Mouse (Mus musculus): Measurements from ENCODE around the gene Tac4. TPM values are rescaled to one million over a fixed set of nuclear protein-coding genes. Genes with fewer than 3 reads are reported as not detected.

The Tac4 gene
- polyA plus RNA-seq, 3 experiments from 2014 or later, result 0.47 TPM; not detected in 2

DNA sequence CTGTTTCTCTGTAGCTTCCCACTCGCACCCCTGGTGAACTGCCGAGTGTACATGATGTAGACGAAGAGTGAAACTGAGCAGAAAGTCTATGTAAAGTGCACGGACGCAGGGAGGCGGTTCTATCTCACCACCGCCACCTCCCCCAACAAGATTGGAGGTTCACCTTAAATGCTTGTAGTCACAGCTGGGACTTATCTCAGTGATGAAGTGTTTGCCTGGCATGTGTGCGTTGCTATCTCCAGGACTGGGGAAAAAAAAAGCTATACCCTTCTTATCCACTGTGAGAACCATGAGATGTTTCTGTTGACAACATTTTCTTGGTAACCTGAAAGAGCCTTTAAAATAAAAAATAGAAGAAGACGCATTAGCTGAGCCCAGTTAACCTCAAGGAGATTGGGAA is 56.8 kb downstream of the Tac4 start:
- ATAC-seq, result no peak

Other genes starting within 250 kb of the Tac4 start
- gene Pdk2, start 220.2 kb upstream of the Tac4 start, polyA plus RNA-seq (2017; shearing (Covaris generic)), result 1 to 10 TPM; 2.4 to 9.2 (median 8.2) TPM
- 1 to 10 TPM in 2 of 3 experiments, under 1 TPM in 1; 0.93 to 2.2 (median 1.0) TPM for gene Itga3, start 184.7 kb upstream of the Tac4 start, polyA plus RNA-seq (2017; shearing (Covaris generic))
- not detected for gene Dlx3, start 141.4 kb upstream of the Tac4 start, polyA plus RNA-seq (2017; shearing (Covaris generic))
- not detected for gene Dlx4, start 115.3 kb upstream of the Tac4 start, polyA plus RNA-seq (2017; shearing (Covaris generic))
- gene Kat7, start 48.7 kb downstream of the Tac4 start, polyA plus RNA-seq (2017; shearing (Covaris generic)), result 10 to 100 TPM; 45.4 to 49.3 (median 47.4) TPM
- gene Fam117a, start 75.5 kb downstream of the Tac4 start, polyA plus RNA-seq (2017; shearing (Covaris generic)), result 10 to 100 TPM; 11.4 to 28.1 (median 26.5) TPM
- gene Slc35b1, start 123.2 kb downstream of the Tac4 start, polyA plus RNA-seq (2017; shearing (Covaris generic)), result 10 to 100 TPM; 63.5 to 83.2 (median 70.3) TPM
- 100 to 1,000 TPM; 127 to 172 (median 157) TPM for gene Spop, start 152.6 kb downstream of the Tac4 start, polyA plus RNA-seq (2017; shearing (Covaris generic))

Data from inflammation-experienced regulatory T-cells, adult 6 months (primary cell).